Mouse (Mus musculus): ENCODE measurements around the gene Psma3. TPM values are rescaled to one million over a fixed set of nuclear protein-coding genes. Genes with fewer than 3 reads are reported as not detected.

Gene Psma3
- polyA plus RNA-seq, 1 experiment from 2014 or later, result 453 TPM

Other genes with a start within 250 kb of the Psma3 start
- gene Frmd6, start 149.1 kb upstream of the Psma3 start, polyA plus RNA-seq (2015; fragmentation: Nextera tagmentation; extraction: Ambion mirVana), result 21.7 and 21.8 TPM in 2 replicates
- 181 and 194 TPM in 2 replicates for gene Actr10, start 36.8 kb upstream of the Psma3 start, polyA plus RNA-seq (2015; fragmentation: Nextera tagmentation; extraction: Ambion mirVana)
- 24.3 and 24.8 TPM in 2 replicates for gene Arid4a, start 41.4 kb downstream of the Psma3 start, polyA plus RNA-seq (2015; fragmentation: Nextera tagmentation; extraction: Ambion mirVana)
- 0.29 TPM in 1 of 2 replicates, not detected in the other for gene Tomm20l, start 136.8 kb downstream of the Psma3 start, polyA plus RNA-seq (2015; fragmentation: Nextera tagmentation; extraction: Ambion mirVana)
- gene Timm9, start 162.1 kb downstream of the Psma3 start, polyA plus RNA-seq (2015; fragmentation: Nextera tagmentation; extraction: Ambion mirVana), result 93.3 and 116 TPM in 2 replicates
- 9.2 and 10.4 TPM in 2 replicates for gene 2700049A03Rik, start 162.2 kb downstream of the Psma3 start, polyA plus RNA-seq (2015; fragmentation: Nextera tagmentation; extraction: Ambion mirVana)